Mouse (Mus musculus): ENCODE results near the gene Crip3. TPM values are rescaled to one million over a fixed set of nuclear protein-coding genes. Genes with fewer than 3 reads are reported as not detected.

Gene Crip3
- polyA plus RNA-seq, 1 experiment = not detected

DNA sequence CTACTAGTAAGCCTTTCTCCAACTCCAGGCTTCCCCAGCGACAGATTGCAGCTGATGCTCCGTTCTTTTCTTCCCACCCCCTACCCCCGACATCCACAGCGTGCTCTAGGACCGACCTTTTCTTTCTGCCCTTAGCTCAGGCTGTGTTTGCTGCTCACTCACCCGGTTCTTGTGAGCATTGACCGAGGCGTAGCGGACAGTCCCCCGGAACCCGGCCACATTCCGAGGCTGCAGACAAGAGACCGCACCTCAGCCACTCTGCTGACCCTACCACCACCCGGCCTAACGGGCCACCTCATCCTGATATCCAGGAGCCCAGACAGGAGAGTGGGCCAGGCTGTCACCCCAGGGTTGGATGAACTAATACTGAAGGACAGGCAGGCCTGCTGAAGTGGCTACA, 48.6 kb downstream of the Crip3 start:
- no peak for TF ChIP-seq CTCF (IDR thresholded peaks at IDR 0.05; ENCODE audit: borderline replicate concordance, insufficient read depth, low read length)
- no peak for TF ChIP-seq POLR2A (IDR thresholded peaks at IDR 0.05; ENCODE audit: low read depth, low read length)
- H3K27ac ChIP-seq (ENCODE audit: insufficient read depth, low read length) = no peak overlapping the region
- no peaks in the 10 kb centered on the region for H3K4me1 ChIP-seq (ENCODE audit: control insufficient read depth, insufficient read depth, low read length)

More for the DNA sequence above, 48.6 kb downstream of the Crip3 start:
- H3K4me3 ChIP-seq (ENCODE audit: insufficient read depth, low read length) = no peak overlapping the region

Other genes with a start within 250 kb of the Crip3 start
- gene Polh, start 226.3 kb upstream of the Crip3 start, polyA plus RNA-seq (2011; ENCODE audit: insufficient read length, low read depth, missing spikeins) = 22.7 and 22.9 TPM in 2 replicates
- gene Xpo5, start 226.1 kb upstream of the Crip3 start, polyA plus RNA-seq (2011; ENCODE audit: insufficient read length, low read depth, missing spikeins) = 55.2 and 58.0 TPM in 2 replicates
- gene Polr1c, start 180.9 kb upstream of the Crip3 start, polyA plus RNA-seq (2011; ENCODE audit: insufficient read length, low read depth, missing spikeins) = 61.1 and 63.6 TPM in 2 replicates
- 114 and 133 TPM in 2 replicates for gene Yipf3, start 180.8 kb upstream of the Crip3 start, polyA plus RNA-seq (2011; ENCODE audit: insufficient read length, low read depth, missing spikeins)
- 1.6 and 3.5 TPM in 2 replicates for gene Lrrc73, start 175.4 kb upstream of the Crip3 start, polyA plus RNA-seq (2011; ENCODE audit: insufficient read length, low read depth, missing spikeins)
- 60.8 and 63.2 TPM in 2 replicates for gene Tjap1, start 145.9 kb upstream of the Crip3 start, polyA plus RNA-seq (2011; ENCODE audit: insufficient read length, low read depth, missing spikeins)
- gene Dlk2, start 131.5 kb upstream of the Crip3 start, polyA plus RNA-seq (2011; ENCODE audit: insufficient read length, low read depth, missing spikeins) = 2.6 and 3.3 TPM in 2 replicates
- gene Abcc10, start 100.6 kb upstream of the Crip3 start, polyA plus RNA-seq (2011; ENCODE audit: insufficient read length, low read depth, missing spikeins) = 3.5 and 3.9 TPM in 2 replicates
- gene Zfp318, start 45.2 kb upstream of the Crip3 start, polyA plus RNA-seq (2011; ENCODE audit: insufficient read length, low read depth, missing spikeins) = 24.1 and 32.6 TPM in 2 replicates
- gene Slc22a7, start 9.5 kb downstream of the Crip3 start, polyA plus RNA-seq (2011; ENCODE audit: insufficient read length, low read depth, missing spikeins) = not detected in 2 replicates
- gene Ttbk1, start 58.7 kb downstream of the Crip3 start, polyA plus RNA-seq (2011; ENCODE audit: insufficient read length, low read depth, missing spikeins) = 0.27 and 0.35 TPM in 2 replicates
- gene Dnph1, start 67.8 kb downstream of the Crip3 start, polyA plus RNA-seq (2011; ENCODE audit: insufficient read length, low read depth, missing spikeins) = 7.2 and 9.9 TPM in 2 replicates
- gene Cul9, start 117.5 kb downstream of the Crip3 start, polyA plus RNA-seq (2011; ENCODE audit: insufficient read length, low read depth, missing spikeins) = 5.7 and 8.6 TPM in 2 replicates
- 50.9 and 61.2 TPM in 2 replicates for gene Srf, start 127.2 kb downstream of the Crip3 start, polyA plus RNA-seq (2011; ENCODE audit: insufficient read length, low read depth, missing spikeins)
- gene Ptk7, start 200.6 kb downstream of the Crip3 start, polyA plus RNA-seq (2011; ENCODE audit: insufficient read length, low read depth, missing spikeins) = 145 and 172 TPM in 2 replicates
- 6.5 and 7.2 TPM in 2 replicates for gene Klc4, start 217.1 kb downstream of the Crip3 start, polyA plus RNA-seq (2011; ENCODE audit: insufficient read length, low read depth, missing spikeins)
- 33.5 and 45.2 TPM in 2 replicates for gene Mrpl2, start 217.3 kb downstream of the Crip3 start, polyA plus RNA-seq (2011; ENCODE audit: insufficient read length, low read depth, missing spikeins)
- gene Cul7, start 221.4 kb downstream of the Crip3 start, polyA plus RNA-seq (2011; ENCODE audit: insufficient read length, low read depth, missing spikeins) = 63.6 and 64.4 TPM in 2 replicates
- gene Rrp36, start 245.4 kb downstream of the Crip3 start, polyA plus RNA-seq (2011; ENCODE audit: insufficient read length, low read depth, missing spikeins) = 29.9 and 32.3 TPM in 2 replicates
- gene Mea1, start 249.9 kb downstream of the Crip3 start, polyA plus RNA-seq (2011; ENCODE audit: insufficient read length, low read depth, missing spikeins) = 111 and 122 TPM in 2 replicates